Mouse (Mus musculus): Measurements from ENCODE around the gene Dab2. TPM values are rescaled to one million over a fixed set of nuclear protein-coding genes. Genes with fewer than 3 reads are reported as not detected.

The Dab2 gene
- total RNA-seq, 2 experiments from 2014 or later: 435 to 470 TPM

- DNase-seq: no peak
Measured at GRCm38 (mm10) chr15:6393624-6394023, 94.0 kb downstream of the Dab2 start.

- DNase-seq: no peak
Measured at GRCm38 (mm10) chr15:6398211-6398610, 98.6 kb downstream of the Dab2 start.

- DNase-seq: no peak
Measured at GRCm38 (mm10) chr15:6398881-6399280, 99.3 kb downstream of the Dab2 start.

- peak; percentile 51 for DNase-seq
Measured at GRCm38 (mm10) chr15:6400115-6400514, 100.5 kb downstream of the Dab2 start.

GRCm38 (mm10) chr15:6402433-6402832 lies 102.8 kb downstream of the Dab2 start:
- no peak for DNase-seq

- DNase-seq: no peak
Measured at GRCm38 (mm10) chr15:6404172-6404571, 104.6 kb downstream of the Dab2 start.

GRCm38 (mm10) chr15:6406771-6407170 lies 107.2 kb downstream of the Dab2 start:
- DNase-seq: no peak

- no peak for DNase-seq
Measured at GRCm38 (mm10) chr15:6409031-6409430, 109.4 kb downstream of the Dab2 start.

- no peak for DNase-seq
Measured at GRCm38 (mm10) chr15:6410161-6410560, 110.6 kb downstream of the Dab2 start.

GRCm38 (mm10) chr15:6411334-6411733 lies 111.7 kb downstream of the Dab2 start:
- no peak for DNase-seq

GRCm38 (mm10) chr15:6415317-6415716 lies 115.7 kb downstream of the Dab2 start:
- no peak for DNase-seq

GRCm38 (mm10) chr15:6431777-6432176 lies 132.2 kb downstream of the Dab2 start:
- DNase-seq: no peak

GRCm38 (mm10) chr15:6432411-6432810 lies 132.8 kb downstream of the Dab2 start:
- peak in 1 of 2 experiments; percentile 32 for DNase-seq

- DNase-seq: no peak
Measured at GRCm38 (mm10) chr15:6435281-6435680, 135.7 kb downstream of the Dab2 start.

- peak; percentile 65 to 73 for DNase-seq
Measured at GRCm38 (mm10) chr15:6435773-6436172, 136.2 kb downstream of the Dab2 start.

- no peak for DNase-seq
Measured at GRCm38 (mm10) chr15:6438685-6439084, 139.1 kb downstream of the Dab2 start.

GRCm38 (mm10) chr15:6444452-6444851 lies 144.9 kb downstream of the Dab2 start:
- DNase-seq: no peak

- DNase-seq: no peak
Measured at GRCm38 (mm10) chr15:6445135-6445534, 145.5 kb downstream of the Dab2 start, which contains the start of gene C9. Gene C9 (plus strand): TSS chr15:6445327.

- no peak for DNase-seq
Measured at GRCm38 (mm10) chr15:6446181-6446580, 146.6 kb downstream of the Dab2 start.

GRCm38 (mm10) chr15:6448892-6449291 lies 149.3 kb downstream of the Dab2 start:
- DNase-seq: peak in 1 of 2 experiments; percentile 41

- DNase-seq: no peak
Measured at GRCm38 (mm10) chr15:6454461-6454860, 154.9 kb downstream of the Dab2 start.

- no peak for DNase-seq
Measured at GRCm38 (mm10) chr15:6461381-6461780, 161.8 kb downstream of the Dab2 start.

GRCm38 (mm10) chr15:6463361-6463923 lies 163.9 kb downstream of the Dab2 start:
- DNase-seq: no peak

- no peak for DNase-seq
Measured at GRCm38 (mm10) chr15:6466995-6467394, 167.4 kb downstream of the Dab2 start.

- DNase-seq: no peak
Measured at GRCm38 (mm10) chr15:6468845-6469244, 169.3 kb downstream of the Dab2 start.
